Mouse (Mus musculus) hematopoietic stem cell, adult 5-6 weeks (primary cell): ENCODE measurements at regions not wholly inside any gene's neighbourhood (a gene's known extent, or its start where the extent isn't known, plus 50 kb on each side); places are given as distances from the start of the nearest gene placed in this dataset.

ENCODE experiments used
- ATAC-seq, 2 experiments: fragments of 125-278 bp in 1 of 2; replicated peaks in 1 of 2; 2 replicates each; pipeline ENCODE4 v1.8.0; 2016 to 2017; ENCODE audit warnings: inconsistent platforms in 2 of 2, mild to moderate bottlenecking in 2 of 2, moderate number of reproducible peaks in 2 of 2, low read depth in 1 of 2, moderate TSS enrichment in 1 of 2; ENCODE audit not compliant: low FRiP score in 2 of 2, poor library complexity in 2 of 2, severe bottlenecking in 2 of 2, insufficient read depth in 1 of 2, low TSS enrichment in 1 of 2

GRCm38 (mm10) chr10:38553326-38553687, 268.3 kb downstream of the Rfpl4b start:
- no peak for ATAC-seq

GRCm38 (mm10) chr10:38552350-38553076, 269.1 kb downstream of the Rfpl4b start:
- ATAC-seq: no peak

- no peak for ATAC-seq
Measured at GRCm38 (mm10) chr10:38540031-38540430, 281.5 kb downstream of the Rfpl4b start.

DNA sequence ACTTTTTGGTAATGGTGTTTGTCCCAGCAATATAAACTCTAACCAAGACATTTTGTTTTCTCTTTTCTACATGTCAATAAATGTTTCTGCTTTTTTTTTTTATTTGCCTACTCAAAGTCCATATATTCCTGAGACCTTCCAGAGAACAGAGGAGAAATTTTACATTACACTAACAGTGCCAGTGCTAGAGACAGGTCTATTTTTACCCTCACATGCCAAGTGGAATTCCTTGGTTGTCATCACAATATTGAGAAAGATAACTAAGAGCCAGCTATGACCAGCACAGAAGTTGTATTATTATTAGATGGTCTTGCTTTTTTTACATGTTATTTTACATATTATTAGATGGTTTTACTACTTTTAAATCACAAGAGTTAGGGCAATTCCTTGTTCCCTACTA, 282.8 kb downstream of the Rfpl4b start:
- no peak for ATAC-seq

GRCm38 (mm10) chr10:38516636-38517035, 304.9 kb downstream of the Rfpl4b start:
- no peak for ATAC-seq
